10 mouse cellular contexts compared by ENCODE assay signal in genomic region chr6:125328243-125328642, GRCm38 (mm10). TPM values are rescaled to one million over a fixed set of nuclear protein-coding genes. Genes with fewer than 3 reads are reported as not detected.
A peak's percentile ranks its signal among the peaks of the same experiment; 100 is the strongest.
DNase-seq lines count a peak whose midpoint lies in the region; ATAC-seq and TF ChIP-seq lines count a peak whose summit lies in the region.
"Had no signal": no experiment of that assay in that cellular context is flagged by ENCODE, and none has a peak within 500 bp of the region (broad histone marks: within the 10 kb centered on the region; RNA-seq: fewer than 3 reads in every experiment).

No protein-coding gene starts in this region.

- no peaks in the 10 kb centered on the region for H3K36me3 ChIP-seq in intestine, postnatal 0 days (ENCODE audit: control insufficient read depth, insufficient read depth)
- no peaks in the 10 kb centered on the region for H3K36me3 ChIP-seq in intestine, embryonic 15.5 days
- no peaks in the 10 kb centered on the region for H3K36me3 ChIP-seq in ES-Bruce4 (ENCODE audit: control insufficient read depth, insufficient read depth, low read length, poor library complexity, severe bottlenecking)
- no peaks in the 10 kb centered on the region for H3K36me3 ChIP-seq in forebrain, embryonic 16.5 days (ENCODE audit: control insufficient read depth, insufficient read depth)
- H3K36me3 ChIP-seq: limb, embryonic 13.5 days had no signal

- 83% methylated on average over 5 of the region's 5 CpGs for WGBS in intestine, postnatal 0 days
- WGBS in intestine, embryonic 15.5 days: 85% methylated on average over 5 of the region's 5 CpGs
- 82% methylated on average over 5 of the region's 5 CpGs for WGBS in forebrain, embryonic 16.5 days

- no peak overlapping the region for H3K4me2 ChIP-seq in intestine, postnatal 0 days (replicated peaks; ENCODE audit: low read depth)
- H3K4me2 ChIP-seq in intestine, embryonic 15.5 days (replicated peaks): no peak overlapping the region
- H3K4me2 ChIP-seq in forebrain, embryonic 16.5 days (ENCODE audit: low read length): no peak overlapping the region
- H3K4me2 ChIP-seq: limb, embryonic 13.5 days had no signal

- peak; percentile 77 for TF ChIP-seq CTCF in intestine, postnatal 0 days (IDR thresholded peaks at IDR 0.05; ENCODE audit: low read depth)
- peak; percentile 67 for TF ChIP-seq CTCF in ES-Bruce4 (IDR thresholded peaks at IDR 0.05; ENCODE audit: low read depth, low read length)

- no peaks in the 10 kb centered on the region for H3K4me1 ChIP-seq in intestine, postnatal 0 days (replicated peaks; ENCODE audit: control insufficient read depth, insufficient read depth, low read length)
- 0 out of 2 replicates have a peak, but pooled peaks cover 2% of the 10 kb centered on the region for H3K4me1 ChIP-seq in intestine, embryonic 15.5 days (replicated peaks)
- H3K4me1 ChIP-seq in ES-Bruce4 (ENCODE audit: control insufficient read depth, insufficient read depth, low read length): no peaks in the 10 kb centered on the region
- peaks cover 7% of the 10 kb centered on the region; the same call in 1 of the 2 replicates for H3K4me1 ChIP-seq in forebrain, embryonic 16.5 days (replicated peaks; ENCODE audit: control insufficient read depth, insufficient read depth, low read length)

- H3K27me3 ChIP-seq in intestine, postnatal 0 days (replicated peaks; ENCODE audit: control insufficient read depth, insufficient read depth, low read length): no peaks in the 10 kb centered on the region
- H3K27me3 ChIP-seq in intestine, embryonic 15.5 days (replicated peaks): no peaks in the 10 kb centered on the region
- H3K27me3 ChIP-seq in ES-Bruce4 (ENCODE audit: control insufficient read depth, insufficient read depth, low read length, poor library complexity, severe bottlenecking): no peaks in the 10 kb centered on the region
- H3K27me3 ChIP-seq in forebrain, embryonic 16.5 days (replicated peaks; ENCODE audit: control insufficient read depth, insufficient read depth, low read length): no peaks in the 10 kb centered on the region

- no peaks in the 10 kb centered on the region for H3K9me3 ChIP-seq in intestine, postnatal 0 days (ENCODE audit: control insufficient read depth)
- no peaks in the 10 kb centered on the region for H3K9me3 ChIP-seq in intestine, embryonic 15.5 days
- H3K9me3 ChIP-seq in ES-Bruce4 (replicated peaks; ENCODE audit: control insufficient read depth, insufficient read depth, low read length, poor library complexity, severe bottlenecking): no peaks in the 10 kb centered on the region
- no peaks in the 10 kb centered on the region for H3K9me3 ChIP-seq in forebrain, embryonic 16.5 days (ENCODE audit: control insufficient read depth, low read length)
- H3K9me3 ChIP-seq: limb, embryonic 13.5 days had no signal

- no peak for ATAC-seq in intestine, postnatal 0 days
- ATAC-seq in intestine, embryonic 15.5 days: no peak
- ATAC-seq in forebrain, embryonic 16.5 days: no peak

- H3K4me3 ChIP-seq in intestine, postnatal 0 days (ENCODE audit: low read depth, low read length): no peak overlapping the region
- no peak overlapping the region for H3K4me3 ChIP-seq in intestine, embryonic 15.5 days (replicated peaks)
- H3K4me3 ChIP-seq in ES-Bruce4 (ENCODE audit: low read depth, low read length): no peak overlapping the region
- no peak overlapping the region for H3K4me3 ChIP-seq in forebrain, embryonic 16.5 days (replicated peaks; ENCODE audit: low read length)
- H3K4me3 ChIP-seq: limb, embryonic 13.5 days had no signal

- peak; percentile 46 to 63 for DNase-seq in heart, postnatal 10 days
- DNase-seq in naive thymus-derived CD4-positive, alpha-beta T cell, adult 2 months (ENCODE audit: low read depth): peak; percentile 78
- DNase-seq in cerebellum, adult 8-10 months: no peak
- no peak for DNase-seq in layer of hippocampus, postnatal 10 days (ENCODE audit: low spot score in 2 of 2)

- no peak overlapping the region for H3K27ac ChIP-seq in intestine, postnatal 0 days (ENCODE audit: low read depth, low read length)
- H3K27ac ChIP-seq in intestine, embryonic 15.5 days: no peak overlapping the region
- H3K27ac ChIP-seq in ES-Bruce4 (ENCODE audit: insufficient read depth, low read length): no peak overlapping the region
- H3K27ac ChIP-seq in forebrain, embryonic 16.5 days (ENCODE audit: low read length): no peak overlapping the region
- H3K27ac ChIP-seq: limb, embryonic 13.5 days had no signal

- no peak overlapping the region for H3K9ac ChIP-seq in intestine, postnatal 0 days (ENCODE audit: low read depth, low read length)
- H3K9ac ChIP-seq in intestine, embryonic 15.5 days: no peak overlapping the region
- H3K9ac ChIP-seq in ES-Bruce4 (ENCODE audit: low read depth, poor library complexity, severe bottlenecking): no peak overlapping the region
- no peak overlapping the region for H3K9ac ChIP-seq in forebrain, embryonic 16.5 days (replicated peaks; ENCODE audit: low read depth, low read length)
- H3K9ac ChIP-seq: limb, embryonic 13.5 days had no signal

- no peak for TF ChIP-seq EP300 in ES-Bruce4 (IDR thresholded peaks at IDR 0.05; ENCODE audit: insufficient read depth, low read depth, low read length)

- no peak for TF ChIP-seq POLR2A in ES-Bruce4 (IDR thresholded peaks at IDR 0.05; ENCODE audit: insufficient read depth, low read length)

- intact Hi-C loops in heart, postnatal 10 days (cut with DNase I): loop anchor here (2.0 kb wide), 1 partner anchor 35 kb away; no protein-coding TSS in a partner anchor

RNA-seq across cellular contexts. Expression of gene Scnn1a, which starts 7.8 kb away (rescaled TPM):
- polyA plus RNA-seq in intestine, postnatal 0 days (2015; fragmentation: Nextera tagmentation; extraction: Ambion mirVana): 16.9 and 19.0 TPM in 2 replicates
- polyA plus RNA-seq in intestine, embryonic 15.5 days (2015; fragmentation: Nextera tagmentation; extraction: Ambion mirVana): 2.6 and 3.3 TPM in 2 replicates
- polyA plus RNA-seq in ES-Bruce4 (2011; ENCODE audit: insufficient read depth, insufficient read length, low read depth, missing spikeins): 2.0 and 2.3 TPM in 2 replicates
- total RNA-seq in heart, postnatal 10 days (2021): under 1 TPM; 0.97 to 0.98 TPM
- 0.34 and 0.39 TPM in 2 replicates for polyA plus RNA-seq in forebrain, embryonic 16.5 days (2015; fragmentation: Nextera tagmentation; extraction: Ambion mirVana)
- 1 to 10 TPM; 2.5 to 3.5 TPM for total RNA-seq in layer of hippocampus, postnatal 10 days (2021)

RNA-seq across cellular contexts. Expression of gene Ltbr, which starts 14.6 kb away (rescaled TPM):
- 104 and 110 TPM in 2 replicates for polyA plus RNA-seq in intestine, postnatal 0 days (2015; fragmentation: Nextera tagmentation; extraction: Ambion mirVana)
- polyA plus RNA-seq in intestine, embryonic 15.5 days (2015; fragmentation: Nextera tagmentation; extraction: Ambion mirVana): 78.6 and 83.8 TPM in 2 replicates
- 8.0 and 9.5 TPM in 2 replicates for polyA plus RNA-seq in ES-Bruce4 (2011; ENCODE audit: insufficient read depth, insufficient read length, low read depth, missing spikeins)
- 10 to 100 TPM; 42.8 to 49.4 TPM for total RNA-seq in heart, postnatal 10 days (2021)
- 10.4 and 11.6 TPM in 2 replicates for polyA plus RNA-seq in forebrain, embryonic 16.5 days (2015; fragmentation: Nextera tagmentation; extraction: Ambion mirVana)
- total RNA-seq in layer of hippocampus, postnatal 10 days (2021): 10 to 100 TPM; 11.1 to 13.0 TPM

RNA-seq across cellular contexts. Expression of gene Tnfrsf1a, which starts 20.9 kb away (rescaled TPM):
- polyA plus RNA-seq in intestine, postnatal 0 days (2015; fragmentation: Nextera tagmentation; extraction: Ambion mirVana): 108 and 109 TPM in 2 replicates
- 69.1 and 71.4 TPM in 2 replicates for polyA plus RNA-seq in intestine, embryonic 15.5 days (2015; fragmentation: Nextera tagmentation; extraction: Ambion mirVana)
- 13.1 and 19.8 TPM in 2 replicates for polyA plus RNA-seq in ES-Bruce4 (2011; ENCODE audit: insufficient read depth, insufficient read length, low read depth, missing spikeins)
- total RNA-seq in heart, postnatal 10 days (2021): 10 to 100 TPM; 73.7 to 77.8 TPM
- 13.2 and 18.2 TPM in 2 replicates for polyA plus RNA-seq in forebrain, embryonic 16.5 days (2015; fragmentation: Nextera tagmentation; extraction: Ambion mirVana)
- 10 to 100 TPM; 12.6 to 13.8 TPM for total RNA-seq in layer of hippocampus, postnatal 10 days (2021)

RNA-seq across cellular contexts. Expression of gene Tuba3a, which starts 42.4 kb away (rescaled TPM):
- polyA plus RNA-seq in intestine, postnatal 0 days (2015; fragmentation: Nextera tagmentation; extraction: Ambion mirVana): not detected in 2 replicates
- 0.14 TPM in 1 of 2 replicates, not detected in the other for polyA plus RNA-seq in intestine, embryonic 15.5 days (2015; fragmentation: Nextera tagmentation; extraction: Ambion mirVana)
- polyA plus RNA-seq in ES-Bruce4 (2011; ENCODE audit: insufficient read depth, insufficient read length, low read depth, missing spikeins): 2.2 and 3.6 TPM in 2 replicates
- not detected for total RNA-seq in heart, postnatal 10 days (2021)
- polyA plus RNA-seq in forebrain, embryonic 16.5 days (2015; fragmentation: Nextera tagmentation; extraction: Ambion mirVana): not detected in 2 replicates
- total RNA-seq in layer of hippocampus, postnatal 10 days (2021): not detected
- total RNA-seq: gastrocnemius, postnatal 36 days had no signal

RNA-seq across cellular contexts. Expression of gene Plekhg6, which starts 52.4 kb away (rescaled TPM):
- polyA plus RNA-seq in intestine, postnatal 0 days (2015; fragmentation: Nextera tagmentation; extraction: Ambion mirVana): 31.4 and 37.0 TPM in 2 replicates
- 7.3 and 8.9 TPM in 2 replicates for polyA plus RNA-seq in intestine, embryonic 15.5 days (2015; fragmentation: Nextera tagmentation; extraction: Ambion mirVana)
- polyA plus RNA-seq in ES-Bruce4 (2011; ENCODE audit: insufficient read depth, insufficient read length, low read depth, missing spikeins): 2.3 and 2.5 TPM in 2 replicates
- total RNA-seq in heart, postnatal 10 days (2021): not detected
- 0.07 TPM in 1 of 2 replicates, not detected in the other for polyA plus RNA-seq in forebrain, embryonic 16.5 days (2015; fragmentation: Nextera tagmentation; extraction: Ambion mirVana)
- under 1 TPM in 1 of 2 experiments, not detected in 1; 0.14 TPM for total RNA-seq in layer of hippocampus, postnatal 10 days (2021)
- total RNA-seq: gastrocnemius, postnatal 36 days had no signal

Comparison
In these comparisons a context has a peak if more than half of its experiments do, and no peak if none do; other contexts are left out.
1. DNase-seq: peak in heart, postnatal 10 days (2 of 2) and naive thymus-derived CD4-positive, alpha-beta T cell, adult 2 months (single experiment); none in cerebellum, adult 8-10 months (single experiment) and layer of hippocampus, postnatal 10 days (0 of 2).